Mouse (Mus musculus) left cerebral cortex, adult 9 months (tissue): ENCODE data around the gene Tmem51.

Source experiments
- DNase-seq, 2 experiments: peaks; one replicate each; pipeline ENCODE4 v3.0.0; 2022; ENCODE audit warnings: low spot score in 2 of 2

The Tmem51 gene

DNA sequence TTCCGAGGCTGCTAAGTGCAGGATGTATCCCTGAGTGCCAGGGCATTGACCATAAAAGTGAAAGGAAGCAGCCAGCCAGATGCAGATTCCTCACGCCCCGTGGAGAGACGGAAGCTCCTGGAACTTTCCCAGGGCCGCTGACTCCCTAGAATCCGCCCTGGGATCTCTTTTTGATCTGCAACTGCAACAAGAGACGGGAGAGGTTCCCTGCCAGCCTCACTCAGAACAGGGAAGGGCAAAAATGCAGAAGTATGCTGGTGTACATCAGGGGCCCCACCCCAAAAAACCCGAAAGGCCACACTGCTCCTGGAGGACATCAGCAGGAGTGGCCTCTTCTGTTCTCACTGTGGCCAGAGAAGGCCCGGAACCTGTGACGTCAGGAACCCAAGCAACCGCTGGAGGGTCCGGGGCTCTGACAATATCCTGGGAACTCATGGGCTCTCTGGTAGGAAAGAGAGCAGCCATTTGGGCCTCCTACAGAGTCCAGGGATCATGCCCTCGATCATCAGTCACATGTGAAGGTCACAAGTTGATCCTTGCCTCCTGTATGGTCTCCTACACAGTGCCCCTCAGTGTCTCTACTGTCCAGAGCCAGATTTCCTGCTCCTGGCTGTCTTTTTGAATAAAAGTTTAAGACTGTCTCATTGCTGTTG, 2.3 kb downstream of the Tmem51 start:
- DNase-seq, result no peak

DNA sequence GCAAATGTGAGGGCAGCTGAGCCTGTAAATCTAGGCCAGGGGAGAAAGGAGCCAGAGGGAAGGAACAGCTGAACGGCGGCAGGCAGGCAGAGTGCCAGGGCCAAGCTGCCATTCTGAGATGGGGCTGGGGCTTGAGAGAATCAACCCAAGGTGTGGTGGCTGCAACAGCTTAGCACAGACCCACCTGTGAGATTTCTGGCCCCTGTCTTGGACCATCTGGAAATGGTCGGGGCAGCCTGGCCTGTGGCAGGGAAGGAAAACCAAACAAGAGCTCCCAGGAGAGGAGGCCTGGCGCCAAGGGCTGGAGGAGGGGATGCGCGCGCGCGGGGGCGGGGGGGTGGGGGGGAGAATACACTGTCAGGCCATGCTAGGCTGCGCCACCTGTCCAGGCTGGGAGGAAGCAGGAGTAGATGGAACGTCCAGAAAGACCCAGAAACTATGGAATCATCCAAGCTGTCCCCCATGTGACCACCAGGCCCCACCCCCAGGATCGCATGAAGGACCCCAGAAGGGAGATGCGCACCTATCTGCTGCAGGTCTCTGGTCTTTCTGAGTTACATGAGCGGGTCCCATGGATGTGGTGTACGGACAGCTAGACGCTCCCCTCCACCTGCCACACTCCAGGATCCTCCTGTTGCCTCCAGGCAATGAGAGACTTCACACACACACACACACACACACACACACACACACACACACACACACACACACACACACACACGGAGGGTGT, 3.0 kb downstream of the Tmem51 start:
- no peak for DNase-seq

DNA sequence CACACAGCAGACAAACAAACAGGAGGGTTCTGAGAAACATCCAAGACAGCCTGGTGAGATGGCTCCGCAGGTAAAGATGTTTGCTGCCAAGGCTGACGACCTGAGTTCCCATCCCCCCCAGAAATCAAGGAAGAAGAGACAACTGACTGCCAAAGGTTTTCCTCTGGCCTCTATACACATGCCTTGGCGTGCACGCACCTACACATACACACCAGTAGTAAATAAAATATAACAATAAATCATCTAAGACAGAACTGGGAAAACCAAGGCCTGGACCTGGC, 3.7 kb downstream of the Tmem51 start:
- DNase-seq, result no peak

DNA sequence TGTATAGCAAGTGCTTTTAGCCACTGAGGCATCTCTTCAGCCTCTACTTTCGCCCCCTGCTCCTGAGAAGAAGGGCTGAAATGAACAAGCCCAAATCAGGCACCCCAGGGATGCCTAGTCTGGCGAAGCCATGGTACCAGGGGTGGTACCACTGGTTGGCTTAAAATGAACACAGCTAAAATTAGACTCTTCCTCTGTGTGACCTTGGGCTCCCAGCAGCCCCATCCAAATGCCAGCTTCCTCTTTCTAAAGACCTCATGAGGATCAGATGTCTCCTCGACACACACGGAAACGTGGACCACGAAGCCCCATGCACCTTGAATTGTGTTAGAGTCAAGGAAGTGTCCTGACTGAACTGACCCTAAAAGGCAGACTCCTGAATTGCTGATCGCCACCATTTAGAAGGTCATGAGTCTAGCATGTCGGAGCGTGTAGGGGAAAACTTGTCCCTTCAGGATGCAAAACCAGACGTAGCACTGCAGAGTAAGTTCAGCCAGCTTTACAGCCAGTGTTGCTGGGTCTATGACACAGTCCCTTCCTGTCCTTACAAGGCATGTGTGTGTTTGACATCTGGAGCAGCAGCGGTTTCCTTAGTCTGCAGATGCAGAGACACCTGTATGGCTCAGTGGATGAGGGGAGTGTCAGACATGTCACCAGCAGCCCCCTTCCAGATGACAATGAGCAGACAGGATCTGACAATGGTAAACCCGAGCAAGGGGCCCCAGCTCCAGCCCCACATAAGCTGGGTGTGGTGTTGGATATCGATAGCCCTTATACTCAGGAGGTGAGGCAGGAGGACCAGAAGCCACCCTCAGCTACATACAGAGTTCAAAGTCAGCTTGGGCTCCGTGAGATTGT, 4.2 kb downstream of the Tmem51 start:
- no peak for DNase-seq

DNA sequence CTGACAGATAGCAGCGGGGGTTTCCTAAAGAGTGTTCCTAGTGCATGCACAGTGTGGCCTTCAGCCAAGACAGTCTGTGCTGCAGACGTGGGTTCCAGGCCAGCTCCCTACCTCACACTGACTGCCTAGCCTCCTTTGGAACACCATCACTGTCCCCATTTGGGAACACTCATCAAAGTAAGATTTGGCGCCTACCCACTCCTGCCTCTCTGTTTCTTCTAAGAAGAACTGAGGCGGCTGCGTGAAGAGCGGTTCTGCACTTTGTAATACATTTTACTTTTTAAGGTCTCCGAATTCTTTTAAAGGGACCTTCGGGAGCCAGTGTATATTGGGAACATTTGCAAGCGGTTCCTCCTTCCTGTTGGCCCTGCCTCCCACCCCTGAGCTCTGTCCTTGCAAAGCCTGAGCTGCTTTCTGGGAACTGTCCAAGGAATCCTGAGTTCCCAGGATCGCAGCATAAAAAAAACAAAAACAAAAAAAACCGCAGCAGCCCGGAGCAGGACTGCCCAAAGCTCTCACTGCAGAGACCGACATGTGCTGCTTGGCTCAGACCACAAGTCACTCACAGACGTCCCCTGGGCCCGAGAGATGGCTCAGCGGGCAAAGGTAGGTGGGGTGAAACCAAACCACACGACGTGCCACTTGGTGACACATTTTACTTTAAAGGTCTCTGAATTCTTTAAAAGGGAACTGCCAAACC, 6.4 kb downstream of the Tmem51 start:
- no peak for DNase-seq

DNA sequence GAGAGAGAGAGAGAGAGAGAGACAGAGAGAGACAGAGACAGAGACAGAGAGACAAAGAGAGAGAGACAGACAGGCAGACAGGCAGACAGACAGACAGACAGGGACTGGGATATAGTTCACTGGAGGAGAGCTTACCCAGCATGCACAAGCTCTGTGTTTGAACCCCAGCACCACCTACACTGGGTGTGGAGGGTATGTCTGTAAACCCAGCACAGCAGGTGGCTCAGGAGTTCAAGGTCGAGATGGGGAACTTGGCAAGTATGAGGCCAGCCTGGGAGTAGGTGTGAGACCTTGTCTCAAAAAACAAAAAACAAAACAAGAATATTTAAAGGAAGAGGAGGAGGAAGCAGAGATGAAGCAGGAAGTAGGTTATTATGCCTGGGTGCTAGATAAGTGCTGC, 7.2 kb downstream of the Tmem51 start:
- DNase-seq, result no peak

DNA sequence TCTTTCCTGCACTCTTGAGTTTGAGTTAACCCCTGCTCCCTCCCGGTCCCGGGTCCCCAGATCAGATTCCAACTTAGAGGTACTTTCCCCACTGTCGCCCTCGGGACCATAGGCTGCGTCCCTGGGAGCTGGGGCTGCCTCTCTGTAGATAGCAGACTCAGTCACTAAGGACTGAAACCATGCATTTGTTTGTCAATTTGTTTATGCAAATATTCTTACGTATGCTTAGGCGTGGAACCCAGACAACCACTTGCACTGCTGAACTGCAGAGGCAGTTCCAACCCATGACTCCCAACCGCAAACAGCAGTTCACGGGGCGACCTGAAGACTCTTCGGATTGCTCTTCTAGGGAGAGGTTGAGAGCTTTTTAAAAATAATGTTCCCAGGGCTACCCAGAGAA, 8.2 kb downstream of the Tmem51 start:
- no peak for DNase-seq

DNA sequence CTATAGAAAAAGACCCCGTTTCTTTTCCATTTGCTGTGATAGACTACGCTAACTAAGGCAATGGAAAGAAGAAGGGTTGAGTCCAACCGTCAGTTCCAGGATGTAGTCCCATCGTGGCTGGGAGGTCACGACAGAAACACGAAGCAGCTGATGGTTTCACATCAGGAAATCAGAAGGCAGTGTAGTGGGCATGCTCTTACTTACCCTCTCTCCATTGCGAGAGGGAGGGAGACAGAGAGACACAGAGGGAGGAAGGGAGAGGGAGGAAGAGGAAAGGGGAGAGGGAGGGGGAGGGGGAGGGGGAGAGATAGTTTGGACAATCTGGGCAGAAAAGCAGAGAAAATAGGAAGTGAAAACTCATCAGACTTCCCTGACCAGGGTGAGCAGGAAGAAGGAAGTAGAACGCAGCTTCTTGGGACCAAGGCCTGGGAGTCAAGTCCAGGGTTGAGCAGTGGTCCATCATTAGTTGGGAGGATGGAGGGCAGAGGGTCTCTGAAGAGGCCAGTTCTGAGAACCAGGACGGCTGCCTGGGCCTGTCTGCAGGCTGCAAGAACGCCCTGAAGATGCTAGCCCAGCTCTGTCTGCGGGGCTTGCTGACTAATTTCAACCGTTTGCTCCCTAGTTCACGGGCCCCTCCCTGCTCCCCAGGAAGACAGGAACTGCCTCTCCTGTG, 9.9 kb downstream of the Tmem51 start:
- no peak for DNase-seq

DNA sequence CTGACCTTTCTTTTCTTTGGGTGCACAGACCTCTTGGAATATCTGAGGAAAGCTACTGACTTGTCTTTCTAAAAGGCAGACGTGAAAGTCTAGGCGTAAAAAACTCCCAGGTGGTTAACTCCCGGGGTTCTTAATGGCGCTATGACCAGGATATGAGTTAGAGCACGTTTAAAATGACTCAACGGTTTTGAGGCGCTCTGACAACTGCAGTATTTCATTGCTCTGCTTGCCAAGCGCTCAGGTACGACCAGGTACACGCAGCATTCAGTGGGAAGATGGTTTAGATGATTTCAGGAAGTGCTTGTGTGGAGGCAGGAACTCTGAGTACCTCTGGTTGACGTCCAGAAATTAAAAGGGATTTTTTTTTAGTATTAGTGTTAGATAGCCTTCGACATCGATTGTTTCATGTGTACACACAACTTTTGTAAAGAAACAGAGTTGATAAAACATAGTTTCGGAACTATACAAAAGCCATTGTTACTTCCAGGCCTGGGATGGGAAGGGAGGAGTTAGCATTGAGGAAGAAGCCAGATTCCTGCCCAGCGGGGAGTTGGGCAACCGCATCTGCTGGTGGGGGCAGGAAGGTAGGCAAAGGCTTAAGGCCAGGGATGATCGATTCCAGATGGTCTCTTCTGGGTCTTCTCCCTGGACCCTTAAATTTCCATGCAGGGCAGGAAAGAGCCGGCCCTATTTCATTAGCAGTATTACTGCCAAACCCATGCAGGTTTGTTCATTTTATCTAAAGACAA, 12.7 kb downstream of the Tmem51 start:
- DNase-seq, result no peak

DNA sequence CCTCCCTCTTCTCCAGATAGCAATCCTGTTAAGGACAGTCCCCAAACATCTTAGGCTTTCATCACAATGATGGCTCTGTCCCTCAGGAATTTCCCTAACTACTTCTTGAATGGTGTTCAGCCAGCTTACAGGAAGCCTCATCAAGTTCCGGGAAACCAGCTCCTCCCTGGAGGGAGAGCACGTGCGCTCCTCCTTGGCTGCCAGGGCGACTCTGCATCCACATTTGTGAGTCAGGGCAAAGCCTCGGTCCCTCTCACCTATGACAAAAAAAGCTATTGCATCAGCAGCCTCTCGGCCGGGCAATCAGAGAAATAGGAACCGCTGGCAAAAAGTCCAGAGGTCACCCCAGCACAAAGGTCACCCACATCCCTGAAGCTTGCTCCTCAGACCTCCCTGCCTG, 13.3 kb downstream of the Tmem51 start:
- DNase-seq, result no peak

DNA sequence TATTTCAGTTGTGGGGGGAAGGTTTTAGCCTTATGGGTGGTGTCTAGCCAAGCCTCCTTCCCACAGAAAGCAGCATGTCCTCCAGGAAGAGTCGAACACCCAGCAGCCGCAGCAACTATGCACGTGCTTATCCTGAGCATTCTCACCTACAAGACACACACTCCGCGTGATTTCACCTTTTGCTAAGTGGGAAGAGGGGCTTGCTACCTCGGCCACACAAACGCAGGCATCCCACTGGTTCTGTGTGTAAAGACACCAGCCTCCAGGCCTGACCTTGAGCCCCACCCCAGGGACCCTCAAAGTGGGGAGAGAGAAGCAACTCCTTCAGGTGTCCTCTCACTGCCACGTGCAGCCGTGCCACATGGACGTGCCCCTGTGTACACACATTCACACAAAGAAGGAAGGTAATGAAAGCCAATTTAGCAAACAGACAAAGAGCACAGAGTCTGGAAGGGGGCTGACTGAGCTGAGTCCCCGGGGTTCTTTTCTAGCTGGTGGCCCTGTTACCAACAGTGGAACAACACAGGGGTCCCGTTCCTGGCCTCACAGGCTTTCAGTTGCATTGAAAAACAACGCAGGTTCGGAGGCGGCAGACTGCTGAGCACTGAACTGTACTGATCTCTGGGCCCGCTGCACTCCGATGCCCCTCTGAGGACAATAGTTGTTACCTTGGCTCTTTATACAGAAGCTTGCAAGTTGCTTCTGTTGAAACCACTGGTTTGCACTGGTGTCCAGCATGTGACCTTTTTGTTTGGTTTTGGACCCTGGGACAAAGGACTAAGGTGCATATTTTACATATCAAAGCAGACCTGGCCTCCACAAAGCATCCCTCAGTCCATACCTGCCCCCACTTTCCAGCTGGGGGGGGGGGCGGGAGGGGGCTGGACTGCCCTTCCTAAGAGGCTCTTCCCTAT, 14.9 kb downstream of the Tmem51 start:
- DNase-seq, result no peak

DNA sequence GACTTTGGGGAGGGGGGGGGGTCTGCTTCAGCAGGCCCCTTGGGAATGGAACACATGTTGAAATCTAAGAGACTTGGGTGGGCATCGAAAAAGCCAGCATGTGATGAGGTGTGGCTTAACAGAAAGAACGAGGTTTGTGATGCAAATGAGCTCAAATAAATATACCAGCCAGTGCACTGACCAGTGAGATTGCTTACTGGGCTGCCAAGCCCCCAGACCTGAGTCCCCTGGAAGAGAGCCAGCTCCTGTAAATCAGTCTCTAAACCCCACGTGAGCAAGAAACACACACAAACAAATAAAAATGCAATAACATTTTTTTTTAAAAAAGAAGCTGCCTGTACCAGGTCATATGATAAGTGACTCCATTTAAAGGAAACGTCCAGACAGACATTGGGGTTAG, 17.5 kb downstream of the Tmem51 start:
- DNase-seq, result no peak

DNA sequence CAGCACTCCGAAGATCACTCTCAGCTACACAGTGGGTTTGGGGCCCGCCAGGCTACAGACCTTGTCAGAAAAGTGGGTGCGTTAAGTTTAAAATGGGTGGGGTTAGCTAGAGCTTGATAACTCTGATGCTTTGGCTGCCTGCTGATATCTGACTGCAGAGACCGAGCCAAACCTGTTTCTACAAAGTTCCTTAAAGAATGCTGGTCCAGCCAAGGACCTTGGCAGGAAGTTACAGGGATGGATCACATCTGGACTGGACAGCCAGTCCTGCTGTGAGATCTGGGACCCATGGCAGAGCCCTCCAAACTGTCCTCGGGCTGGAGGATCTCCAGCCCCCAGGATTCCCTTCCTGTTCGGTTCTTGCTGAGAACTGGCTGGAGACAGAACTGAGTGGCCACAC, 18.3 kb downstream of the Tmem51 start:
- DNase-seq, result no peak

DNA sequence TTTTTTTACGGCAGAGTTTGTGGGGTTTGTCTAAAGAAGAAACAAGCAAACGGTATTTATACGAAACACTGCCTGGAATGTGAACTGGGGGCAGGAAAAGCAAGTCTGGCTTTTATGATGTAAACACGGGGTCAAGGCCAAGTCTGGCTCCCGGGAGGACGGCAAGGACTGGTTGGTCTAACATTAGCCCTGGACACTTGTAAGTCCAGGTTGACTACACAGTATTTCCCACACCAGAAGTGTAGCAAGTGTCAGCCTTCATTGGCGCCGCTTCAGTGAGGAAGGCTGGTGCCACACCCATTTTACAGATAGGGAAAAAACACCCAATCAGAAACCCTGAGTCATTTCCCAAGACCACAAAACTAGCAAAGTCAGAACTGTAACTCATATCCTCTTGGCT, 18.8 kb downstream of the Tmem51 start:
- DNase-seq, result no peak

DNA sequence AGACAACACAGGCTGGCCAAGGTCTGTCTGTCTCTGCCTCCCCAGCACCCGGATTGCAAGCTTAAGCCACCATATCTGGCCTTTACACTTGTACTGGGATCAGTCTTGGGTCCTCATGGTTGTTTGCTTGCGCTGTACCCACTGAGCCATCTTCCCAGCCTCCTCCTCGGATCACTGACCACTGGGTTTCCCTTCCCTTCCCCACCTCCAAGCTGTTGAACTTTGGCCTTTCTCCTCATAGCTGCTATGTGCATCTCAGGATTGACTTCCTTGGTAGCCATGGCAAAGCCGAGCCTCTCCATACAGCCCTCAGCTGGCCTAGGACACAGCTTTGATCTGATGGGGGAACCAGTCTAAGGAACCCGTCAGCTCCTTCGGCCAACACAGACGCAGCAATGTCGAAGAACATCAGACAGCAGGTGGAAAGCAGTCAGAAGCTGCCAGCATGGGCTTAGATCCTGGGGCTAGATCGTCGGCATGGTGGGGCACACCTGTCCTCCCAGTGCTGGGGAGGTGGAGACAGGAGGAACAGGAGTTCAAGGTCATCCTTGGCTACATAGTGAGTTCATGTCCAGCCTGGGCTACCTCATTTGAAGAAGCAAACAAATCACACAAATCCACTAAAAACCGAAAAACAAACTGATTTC, 19.4 kb downstream of the Tmem51 start:
- DNase-seq, result no peak

DNA sequence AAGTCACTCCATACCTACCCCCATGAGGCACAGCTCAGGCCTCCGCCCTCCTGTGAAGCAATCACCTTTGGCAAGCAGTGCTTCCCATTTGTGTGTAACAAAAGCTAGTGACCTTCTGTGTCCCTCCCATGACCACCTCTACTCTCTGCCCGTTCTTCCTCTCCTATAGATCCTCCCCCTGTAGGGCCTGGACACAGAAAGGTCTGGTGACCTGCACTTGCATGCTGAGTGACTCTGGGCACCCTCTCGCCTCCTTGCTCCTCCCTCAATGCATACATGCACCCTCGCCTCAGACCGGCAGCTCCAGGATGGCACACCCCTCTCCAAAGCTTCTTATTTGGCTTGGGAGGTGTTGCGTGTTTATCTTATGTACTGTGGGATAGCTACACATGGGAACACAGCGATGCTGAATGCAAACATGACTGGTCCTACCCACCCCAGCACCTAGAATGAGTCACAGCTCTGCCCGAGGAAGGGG, 21.0 kb downstream of the Tmem51 start:
- DNase-seq, result no peak

DNA sequence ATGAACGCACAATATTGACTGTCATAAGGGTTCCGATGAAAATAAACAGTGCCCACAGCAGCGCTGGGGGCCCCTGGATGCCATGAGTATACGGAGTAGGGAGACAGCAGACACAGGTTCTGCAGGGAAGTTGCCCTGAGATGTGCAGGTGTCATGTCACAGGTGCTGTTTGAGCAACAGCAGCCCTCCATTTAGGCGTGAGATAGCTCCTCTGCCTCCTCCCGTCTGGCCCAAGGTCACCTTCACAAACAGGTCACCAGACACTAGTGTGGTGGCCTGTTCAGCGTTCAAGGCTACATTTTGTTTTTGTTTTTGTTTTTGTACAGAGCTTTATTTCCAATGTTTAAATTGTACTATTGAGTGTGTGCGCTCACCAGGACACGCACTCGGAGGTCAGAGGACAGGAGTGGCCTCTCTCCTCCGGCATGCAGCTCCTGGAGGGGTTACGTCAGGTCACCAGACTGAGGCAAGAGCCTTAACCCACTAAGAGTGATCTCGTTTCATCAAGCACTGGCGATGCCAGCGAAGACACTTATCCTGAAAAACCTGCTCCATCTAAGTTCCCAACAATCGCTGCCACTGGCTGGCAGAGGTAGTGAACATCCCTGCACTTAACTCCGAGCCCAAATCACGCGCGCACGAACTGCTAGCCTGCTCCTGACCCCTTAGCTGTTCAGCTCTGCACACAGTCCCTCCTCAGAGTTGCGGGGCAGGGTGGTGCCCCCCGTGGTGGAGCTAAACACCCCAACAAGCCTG, 22.4 kb downstream of the Tmem51 start:
- DNase-seq, result no peak
